Mouse (Mus musculus) heart, adult 2 months (tissue): Measurements from ENCODE around the gene 2210011C24Rik.
A peak's percentile ranks its signal among the peaks of the same experiment; 100 is the strongest.

Experiments
- CTCF ChIP-seq: fragments of 200-600 bp; IDR thresholded peaks from 2 replicates; pipeline ENCODE4 v1.8.1; 2022; ENCODE audit warnings: antibody characterized with exemption, mild to moderate bottlenecking, moderate library complexity
- EP300 ChIP-seq: fragments of 200-500 bp; IDR thresholded peaks from 2 replicates; pipeline ENCODE4 v1.6.1; 2011; ENCODE audit warnings: low read depth, low read length, control low read depth; ENCODE audit not compliant: insufficient read depth

DNA sequence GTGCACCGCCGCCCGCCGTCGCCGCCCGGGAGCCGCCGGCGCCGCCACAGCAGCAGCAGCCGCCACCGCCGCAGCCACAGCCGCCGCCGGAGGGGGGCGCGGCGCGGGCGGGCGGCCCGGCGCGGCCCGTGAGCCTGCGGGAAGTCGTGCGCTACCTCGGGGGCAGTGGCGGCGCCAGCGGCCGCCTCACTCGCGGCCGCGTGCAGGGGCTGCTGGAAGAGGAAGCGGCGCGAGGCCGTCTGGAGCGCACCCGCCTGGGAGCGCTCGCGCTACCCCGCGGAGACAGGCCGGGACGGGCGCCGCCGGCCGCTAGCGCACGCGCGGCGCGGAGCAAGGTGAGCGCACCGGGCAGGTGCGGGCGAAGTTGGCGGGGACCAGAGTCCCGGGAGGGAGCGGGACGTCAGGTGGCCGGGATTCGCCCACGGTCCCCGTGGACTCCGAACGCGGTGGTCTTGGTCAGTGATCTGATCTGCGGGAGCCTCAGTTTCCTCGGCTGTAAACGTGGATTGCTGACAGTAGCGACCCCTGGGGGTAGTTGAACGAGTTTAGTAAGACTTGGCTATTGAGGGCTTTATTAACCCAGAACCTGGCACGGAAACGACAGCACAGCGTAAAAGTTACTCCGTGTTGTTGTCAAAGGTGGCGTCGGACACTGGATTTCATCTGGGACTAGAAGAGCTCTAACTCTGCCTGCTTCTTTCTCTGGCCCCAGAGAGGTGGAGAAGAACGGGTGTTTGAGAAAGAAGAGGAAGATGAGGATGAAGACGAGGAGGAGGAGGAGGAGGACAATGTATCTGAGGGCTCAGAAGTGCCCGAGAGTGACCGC lies 13.5 kb downstream of the 2210011C24Rik start:
- TF ChIP-seq EP300 (0 out of 2 replicates have a peak, but pooled peaks have one; percentile 10), CTCF (peak; percentile 64)
